Mouse (Mus musculus): ENCODE measurements around the gene Dync1i1. TPM values are rescaled to one million over a fixed set of nuclear protein-coding genes. Genes with fewer than 3 reads are reported as not detected.

The Dync1i1 gene
- polyA plus RNA-seq, 1 experiment from 2014 or later, result 3.7 TPM

- Histone ChIP-seq H3K27ac (no peak overlapping the region), H3K4me3 (replicated peaks) (no peak overlapping the region), H3K9ac (no peak overlapping the region), H3K36me3 (no peaks in the 10 kb centered on the region), H3K4me2 (no peak overlapping the region), H3K9me3 (replicated peaks) (no peaks in the 10 kb centered on the region), H3K4me1 (no peaks in the 10 kb centered on the region), H3K27me3 (no peaks in the 10 kb centered on the region)
- no peak for ATAC-seq (replicated peaks; ENCODE audit: low FRiP score)
- WGBS, result 53% methylated on average over 18 of the region's 18 CpGs
These were observed 313.5 kb downstream of the Dync1i1 start for GRCm38 (mm10) chr6:6038773-6039550.

GRCm38 (mm10) chr6:6046729-6047424 is 321.4 kb downstream of the Dync1i1 start:
- Histone ChIP-seq H3K36me3 (no peaks in the 10 kb centered on the region), H3K4me2 (no peak overlapping the region), H3K27ac (no peak overlapping the region), H3K9me3 (replicated peaks) (no peaks in the 10 kb centered on the region), H3K9ac (no peak overlapping the region), H3K27me3 (no peaks in the 10 kb centered on the region), H3K4me3 (replicated peaks) (no peak overlapping the region), H3K4me1 (no peaks in the 10 kb centered on the region)
- 56% methylated on average over 12 of the region's 12 CpGs for WGBS
- ATAC-seq (replicated peaks; ENCODE audit: low FRiP score), result no peak

- H3K9ac ChIP-seq, result no peak overlapping the region
- ATAC-seq (replicated peaks; ENCODE audit: low FRiP score), result no peak
- no peaks in the 10 kb centered on the region for H3K4me1 ChIP-seq
- no peak overlapping the region for H3K4me3 ChIP-seq (replicated peaks)
- H3K27ac ChIP-seq, result no peak overlapping the region
- 73% methylated on average over 11 of the region's 11 CpGs for WGBS
- no peaks in the 10 kb centered on the region for H3K9me3 ChIP-seq (replicated peaks)
- no peaks in the 10 kb centered on the region for H3K36me3 ChIP-seq
- no peak overlapping the region for H3K4me2 ChIP-seq
- no peaks in the 10 kb centered on the region for H3K27me3 ChIP-seq
These were observed 327.3 kb downstream of the Dync1i1 start for GRCm38 (mm10) chr6:6052696-6053095.

- Histone ChIP-seq H3K9me3 (replicated peaks) (no peaks in the 10 kb centered on the region), H3K4me1 (no peaks in the 10 kb centered on the region), H3K27me3 (no peaks in the 10 kb centered on the region), H3K4me3 (replicated peaks) (no peak overlapping the region), H3K27ac (no peak overlapping the region), H3K4me2 (no peak overlapping the region), H3K36me3 (no peaks in the 10 kb centered on the region), H3K9ac (no peak overlapping the region)
- no peak for ATAC-seq (replicated peaks; ENCODE audit: low FRiP score)
- WGBS, result 64% methylated on average over 3 of the region's 3 CpGs
These were observed 328.5 kb downstream of the Dync1i1 start for GRCm38 (mm10) chr6:6053946-6054345.

GRCm38 (mm10) chr6:6058548-6058947 is 333.1 kb downstream of the Dync1i1 start:
- no peak overlapping the region for H3K4me2 ChIP-seq
- WGBS, result 59% methylated on average over 3 of the region's 3 CpGs

GRCm38 (mm10) chr6:6067201-6067600 is 341.8 kb downstream of the Dync1i1 start:
- ATAC-seq (replicated peaks; ENCODE audit: low FRiP score), result no peak

More at GRCm38 (mm10) chr6:6058548-6058947, 333.1 kb downstream of the Dync1i1 start:
- no peak for ATAC-seq (replicated peaks; ENCODE audit: low FRiP score)
- Histone ChIP-seq H3K36me3 (no peaks in the 10 kb centered on the region), H3K27ac (no peak overlapping the region), H3K4me1 (no peaks in the 10 kb centered on the region), H3K27me3 (no peaks in the 10 kb centered on the region), H3K9me3 (replicated peaks) (no peaks in the 10 kb centered on the region), H3K9ac (no peak overlapping the region), H3K4me3 (replicated peaks) (no peak overlapping the region)

GRCm38 (mm10) chr6:6070015-6070414 is 344.6 kb downstream of the Dync1i1 start:
- H3K36me3 ChIP-seq, result 0 out of 2 replicates have a peak, but pooled peaks cover 4% of the 10 kb centered on the region
- WGBS, result 5% methylated on average over 3 of the region's 3 CpGs
- H3K4me2 ChIP-seq, result no peak overlapping the region
- H3K4me3 ChIP-seq (replicated peaks), result no peak overlapping the region
- no peak overlapping the region for H3K9ac ChIP-seq
- no peaks in the 10 kb centered on the region for H3K4me1 ChIP-seq
- H3K27me3 ChIP-seq, result no peaks in the 10 kb centered on the region
- no peak overlapping the region for H3K27ac ChIP-seq
- no peak for ATAC-seq (replicated peaks; ENCODE audit: low FRiP score)
- H3K9me3 ChIP-seq (replicated peaks), result no peaks in the 10 kb centered on the region

More at GRCm38 (mm10) chr6:6067201-6067600, 341.8 kb downstream of the Dync1i1 start:
- 88% methylated on average over 6 of the region's 6 CpGs for WGBS
- H3K27ac ChIP-seq, result no peak overlapping the region
- H3K36me3 ChIP-seq, result 0 out of 2 replicates have a peak, but pooled peaks cover 4% of the 10 kb centered on the region
- no peak overlapping the region for H3K4me3 ChIP-seq (replicated peaks)
- no peaks in the 10 kb centered on the region for H3K4me1 ChIP-seq
- H3K27me3 ChIP-seq, result no peaks in the 10 kb centered on the region
- no peaks in the 10 kb centered on the region for H3K9me3 ChIP-seq (replicated peaks)
- H3K4me2 ChIP-seq, result no peak overlapping the region
- no peak overlapping the region for H3K9ac ChIP-seq

GRCm38 (mm10) chr6:6071038-6071437 is 345.6 kb downstream of the Dync1i1 start:
- H3K4me2 ChIP-seq, result no peak overlapping the region
- no peak for ATAC-seq (replicated peaks; ENCODE audit: low FRiP score)
- 0 out of 2 replicates have a peak, but pooled peaks cover 4% of the 10 kb centered on the region for H3K36me3 ChIP-seq

GRCm38 (mm10) chr6:6075940-6076447 is 350.6 kb downstream of the Dync1i1 start:
- no peaks in the 10 kb centered on the region for H3K4me1 ChIP-seq
- ATAC-seq (replicated peaks; ENCODE audit: low FRiP score), result no peak
- H3K27ac ChIP-seq, result no peak overlapping the region
- no peak overlapping the region for H3K9ac ChIP-seq
- peaks cover 8% of the 10 kb centered on the region; the same call in 1 of the 2 replicates for H3K36me3 ChIP-seq
- H3K4me3 ChIP-seq (replicated peaks), result no peak overlapping the region
- H3K9me3 ChIP-seq (replicated peaks), result no peaks in the 10 kb centered on the region
- H3K4me2 ChIP-seq, result no peak overlapping the region
- 87% methylated on average over 7 of the region's 7 CpGs for WGBS
- H3K27me3 ChIP-seq, result no peaks in the 10 kb centered on the region

More at GRCm38 (mm10) chr6:6071038-6071437, 345.6 kb downstream of the Dync1i1 start:
- Histone ChIP-seq H3K27me3 (no peaks in the 10 kb centered on the region), H3K9ac (no peak overlapping the region), H3K4me3 (replicated peaks) (no peak overlapping the region), H3K4me1 (no peaks in the 10 kb centered on the region), H3K27ac (no peak overlapping the region), H3K9me3 (replicated peaks) (no peaks in the 10 kb centered on the region)
- 82% methylated on average over 7 of the region's 7 CpGs for WGBS

GRCm38 (mm10) chr6:6077234-6077633 is 351.8 kb downstream of the Dync1i1 start:
- Histone ChIP-seq H3K4me3 (replicated peaks) (no peak overlapping the region), H3K4me2 (no peak overlapping the region), H3K27me3 (no peaks in the 10 kb centered on the region), H3K27ac (no peak overlapping the region), H3K9ac (no peak overlapping the region), H3K36me3 (peaks cover 8% of the 10 kb centered on the region; the same call in 1 of the 2 replicates), H3K9me3 (replicated peaks) (no peaks in the 10 kb centered on the region), H3K4me1 (no peaks in the 10 kb centered on the region)
- WGBS, result 78% methylated on average over 4 of the region's 4 CpGs
- no peak for ATAC-seq (replicated peaks; ENCODE audit: low FRiP score)
